Mouse (Mus musculus) layer of hippocampus, adult 11-12 months (tissue): ENCODE measurements around the gene Sost.
A peak's percentile ranks its signal among the peaks of the same experiment; 100 is the strongest.
"Not testable (repeated sequence)": the region's sequence is repeated elsewhere in the genome, so short reads cannot be mapped to it uniquely, and the experiment has no call there.

Experiments used
- DNase-seq: peaks from one replicate; pipeline ENCODE4 v3.0.0; 2022; ENCODE audit warnings: low spot score

Gene Sost

DNA sequence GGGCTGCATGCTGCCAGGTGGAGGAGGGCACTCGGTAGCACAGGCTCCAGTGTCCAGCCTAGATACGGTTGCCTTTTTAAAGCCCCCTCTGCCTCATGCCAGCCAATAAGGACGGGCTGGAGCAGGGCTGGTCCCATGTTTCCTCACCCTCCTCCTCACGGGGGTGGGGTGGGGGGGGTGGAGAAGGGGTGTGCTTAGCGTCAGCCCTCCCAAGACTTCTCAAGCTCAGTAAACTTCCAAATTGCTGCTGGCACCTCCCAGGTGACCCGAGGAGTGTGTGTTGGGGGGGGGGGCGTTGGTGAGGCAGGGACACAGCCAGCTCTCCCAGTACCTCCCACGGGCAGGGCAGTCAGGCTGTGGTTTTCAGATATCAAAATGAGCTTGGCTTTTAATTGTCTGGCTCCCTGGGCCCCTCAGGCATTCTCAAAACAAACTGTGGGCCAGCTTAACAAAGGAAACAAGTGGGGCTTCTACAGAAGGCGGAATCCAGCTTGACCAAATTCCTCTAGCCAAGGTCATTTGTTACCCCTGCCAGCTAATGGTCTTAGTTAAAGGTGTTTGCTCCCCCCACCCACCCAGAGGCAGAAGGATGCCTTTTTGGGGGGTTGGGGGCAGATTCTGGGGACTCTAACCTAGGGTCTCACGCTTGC is at the start of gene Sost:
TSS of gene Sost (minus strand) at position 51 of the 650 bp plus-strand sequence.
- no peak for DNase-seq

DNA sequence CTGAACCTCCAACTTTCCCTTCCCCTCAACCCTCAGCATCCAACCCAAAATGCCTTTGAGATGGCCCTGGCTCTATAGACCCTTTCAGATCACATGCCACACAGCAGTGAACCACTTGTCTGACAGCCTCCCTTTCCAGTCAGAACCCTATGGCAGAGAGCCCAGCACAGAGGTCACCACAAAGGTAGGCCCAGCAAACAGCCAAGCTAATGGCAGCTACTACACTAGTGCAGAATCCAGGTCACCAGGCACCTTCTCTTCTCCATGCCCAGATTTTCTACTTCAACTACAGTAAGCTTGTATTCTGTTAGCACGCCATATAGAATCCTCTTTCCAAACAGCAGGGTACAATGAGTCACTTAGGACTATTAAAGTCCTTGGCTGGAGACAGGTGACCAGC is 49.3 kb upstream of the Sost start:
- no peak for DNase-seq

DNA sequence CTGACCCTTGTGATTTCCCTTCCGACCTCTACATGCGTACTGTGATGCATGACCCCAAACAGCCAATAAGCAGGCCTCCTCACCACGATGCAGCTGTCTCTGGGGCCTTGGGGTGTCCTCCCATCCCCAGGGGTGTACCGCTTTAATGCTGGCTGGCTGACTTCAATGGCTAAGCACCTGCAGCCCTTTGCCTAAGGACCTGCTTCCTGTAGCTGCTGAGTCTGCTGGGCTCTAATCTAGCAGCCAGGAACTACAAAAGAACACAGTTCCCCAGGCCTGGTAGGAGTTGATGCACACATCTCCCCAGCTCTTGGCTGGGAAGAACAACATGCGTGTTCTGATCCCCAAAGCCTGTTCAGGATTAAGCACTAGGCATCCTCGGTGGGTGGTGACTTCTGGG is 48.7 kb upstream of the Sost start:
- DNase-seq, result no peak

DNA sequence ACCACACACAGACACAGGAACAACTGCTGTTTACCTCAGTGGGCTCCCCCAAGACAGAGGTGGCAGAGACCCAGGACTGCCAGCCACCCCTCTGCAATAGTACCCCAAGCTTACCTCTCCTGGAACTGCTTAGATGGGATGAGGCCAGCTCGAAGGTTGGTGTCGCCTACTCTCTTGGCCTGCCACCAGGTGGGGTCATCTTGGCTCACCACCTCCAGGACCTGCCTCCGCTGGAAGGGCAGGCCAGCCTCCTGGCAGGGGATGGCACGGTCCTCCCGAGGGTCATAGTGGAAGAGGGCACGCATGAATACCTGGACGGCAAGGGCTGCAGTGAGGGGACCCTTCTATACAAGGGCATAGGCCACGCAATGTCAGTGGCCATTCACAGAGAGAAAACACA is 46.4 kb upstream of the Sost start:
- DNase-seq, result no peak

DNA sequence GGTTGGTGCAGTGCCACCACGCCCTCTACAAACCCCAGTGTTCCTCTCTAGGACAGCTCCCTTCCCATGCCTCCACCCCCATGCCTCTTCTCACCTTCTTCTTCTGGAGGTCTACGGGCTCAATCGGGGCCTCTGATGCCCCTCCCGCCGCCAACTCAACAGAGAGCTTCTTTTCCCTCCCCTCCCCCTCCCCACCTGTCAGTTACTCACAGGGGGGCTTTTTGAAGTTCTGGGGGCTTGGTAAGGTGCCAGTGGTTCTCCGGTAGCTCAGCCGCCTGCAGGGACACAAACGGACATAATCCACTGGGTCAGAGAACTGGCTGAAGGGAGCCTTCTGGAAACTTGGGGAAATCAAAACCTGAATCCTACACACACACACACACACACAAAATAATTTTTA is 44.7 kb upstream of the Sost start:
- no peak for DNase-seq

DNA sequence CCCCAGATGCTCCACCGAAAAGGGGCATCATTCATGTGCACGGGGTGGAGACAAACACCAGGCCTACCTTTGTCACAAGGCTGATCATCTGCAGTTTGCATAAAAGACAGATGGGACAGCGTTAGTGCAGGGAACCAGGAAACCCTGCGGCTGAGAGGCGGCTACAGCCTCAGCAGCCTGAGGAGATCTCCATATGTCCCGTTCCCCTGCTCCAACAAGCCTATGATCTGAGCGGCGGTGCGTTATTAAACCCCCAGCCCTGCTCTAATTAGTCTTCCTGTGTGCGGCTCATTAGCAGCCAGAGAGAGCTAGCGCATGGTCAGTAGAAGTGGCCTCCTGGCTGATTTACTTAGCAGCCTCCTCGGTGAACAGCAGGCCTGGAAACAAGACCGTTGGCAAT is 43.3 kb upstream of the Sost start:
- peak; percentile 54 for DNase-seq

DNA sequence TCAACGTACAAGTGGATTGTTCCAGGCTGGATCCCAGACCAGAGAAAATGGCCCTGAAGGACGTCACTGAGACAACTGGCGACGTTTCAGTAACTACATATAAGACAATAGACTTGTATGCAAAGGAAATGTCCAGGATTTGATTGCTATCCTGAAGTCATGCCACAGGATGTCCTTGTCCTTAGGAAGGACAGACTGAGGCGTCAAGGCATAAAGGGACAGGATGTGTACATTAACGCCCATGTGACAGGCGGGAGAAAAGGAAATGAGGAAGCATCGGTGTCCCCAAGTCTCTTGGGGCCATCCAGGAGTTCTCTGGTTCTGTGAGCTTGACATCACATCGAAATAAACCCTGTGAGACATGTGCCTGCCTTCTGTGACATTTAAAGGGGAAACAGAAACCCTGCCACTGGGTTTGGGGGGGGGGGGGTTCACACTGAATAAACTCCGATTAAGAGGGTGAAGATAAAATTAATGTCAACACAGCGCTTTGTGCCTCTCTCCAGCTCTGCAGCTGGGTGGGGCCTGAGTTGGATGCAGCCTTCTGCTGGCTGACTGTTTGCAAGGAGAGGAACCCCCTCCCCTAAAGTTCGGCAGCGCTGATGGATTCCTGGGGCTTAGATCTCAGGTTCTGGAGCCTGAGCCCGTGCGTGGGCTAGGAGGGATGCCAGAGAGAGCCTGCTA is 42.3 kb upstream of the Sost start:
- DNase-seq, result no peak

DNA sequence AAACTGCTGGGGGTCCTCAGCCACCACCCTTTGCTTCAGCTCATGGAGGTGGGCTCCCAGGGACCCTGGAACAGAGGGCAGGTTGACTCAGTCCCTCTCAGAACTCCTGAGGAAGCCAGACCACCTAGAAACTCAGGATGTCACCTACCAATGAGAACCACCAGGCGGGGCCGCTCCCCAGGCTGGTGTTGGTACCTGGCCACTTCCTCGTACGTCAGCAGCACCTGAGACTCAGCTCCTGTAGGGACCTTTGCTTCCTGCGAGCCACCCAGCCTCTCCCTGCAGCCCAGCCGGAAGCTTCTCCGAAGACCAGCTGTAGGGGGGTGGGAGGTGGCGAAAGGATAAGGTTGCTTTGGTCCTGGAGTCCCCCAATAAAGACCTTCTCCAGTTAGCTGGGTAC is 41.6 kb upstream of the Sost start:
- DNase-seq, result no peak

DNA sequence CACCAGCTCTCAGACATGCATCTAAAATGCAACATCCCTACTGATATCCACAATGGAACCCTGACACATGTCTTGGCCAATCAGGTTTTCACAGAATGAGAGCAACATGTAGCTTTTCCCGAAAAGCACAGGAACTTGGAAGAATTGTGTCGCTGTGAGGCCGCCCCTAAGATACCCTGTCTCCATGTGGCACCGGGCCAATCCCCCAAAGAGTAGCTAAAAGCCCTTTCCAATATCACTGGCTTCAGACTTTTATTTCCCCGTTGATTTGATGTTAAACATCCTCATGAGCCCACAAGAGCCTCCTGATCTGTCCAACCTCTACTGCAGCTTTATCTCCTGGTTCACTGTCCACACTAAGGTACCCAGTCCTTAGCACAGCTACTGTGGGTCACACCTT is 39.9 kb upstream of the Sost start:
- DNase-seq, result no peak

DNA sequence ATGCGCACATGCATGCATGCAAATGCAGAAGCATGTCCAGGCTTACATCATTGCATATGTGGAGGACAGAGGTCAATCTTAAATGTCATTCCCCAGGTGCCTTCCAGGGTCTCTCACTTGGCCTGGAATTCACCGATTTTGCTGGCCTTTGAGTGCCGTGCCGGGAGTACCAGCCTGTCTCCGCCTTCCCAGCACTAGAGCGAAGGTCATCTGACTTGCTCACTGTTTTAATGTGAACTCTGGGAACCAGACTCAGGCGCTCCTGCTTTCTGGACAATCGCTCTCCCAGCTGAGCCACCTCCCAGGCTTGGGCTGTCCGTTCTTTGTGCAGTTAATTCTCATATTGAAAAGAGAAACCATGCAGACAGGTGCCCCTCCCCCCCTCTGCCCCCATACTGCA is 39.5 kb upstream of the Sost start:
- no peak for DNase-seq

DNA sequence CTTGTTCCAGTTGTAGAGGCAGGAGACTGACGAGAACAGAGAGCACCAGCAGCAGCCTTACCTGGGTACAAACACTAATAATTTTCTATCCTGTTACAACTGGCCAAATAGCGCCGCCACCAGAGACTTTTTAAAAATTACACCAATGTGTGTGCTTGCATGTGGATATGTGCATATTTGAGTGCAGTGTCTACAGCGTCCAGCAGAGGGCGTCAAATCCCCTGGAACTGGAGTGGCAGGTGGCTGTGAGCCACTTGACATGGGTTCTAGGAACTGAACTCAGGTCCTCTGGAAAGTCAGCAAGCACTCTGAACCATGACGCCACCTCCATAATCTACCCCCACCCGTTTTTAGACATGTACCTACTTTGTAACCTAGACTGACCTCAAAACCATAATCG is 37.4 kb upstream of the Sost start:
- DNase-seq, result no peak

DNA sequence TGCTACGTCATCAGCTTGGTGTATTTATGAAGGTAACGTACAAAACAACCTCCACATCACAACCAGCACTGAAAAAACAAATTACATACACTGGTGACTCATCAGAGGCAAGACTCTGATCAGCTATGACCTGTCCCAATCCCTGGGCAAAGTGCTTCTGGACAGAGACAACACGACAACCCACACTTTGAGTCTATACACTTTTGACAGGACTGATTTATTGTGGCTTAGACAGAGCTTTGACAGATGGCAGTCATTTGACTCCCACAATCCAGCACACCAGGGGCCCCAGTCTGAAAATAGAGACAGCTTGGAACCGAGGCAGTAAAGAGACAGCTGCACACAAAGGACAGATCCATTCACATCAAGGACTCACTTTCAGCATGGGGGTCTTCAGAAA is 32.7 kb upstream of the Sost start:
- peak; percentile 40 for DNase-seq

DNA sequence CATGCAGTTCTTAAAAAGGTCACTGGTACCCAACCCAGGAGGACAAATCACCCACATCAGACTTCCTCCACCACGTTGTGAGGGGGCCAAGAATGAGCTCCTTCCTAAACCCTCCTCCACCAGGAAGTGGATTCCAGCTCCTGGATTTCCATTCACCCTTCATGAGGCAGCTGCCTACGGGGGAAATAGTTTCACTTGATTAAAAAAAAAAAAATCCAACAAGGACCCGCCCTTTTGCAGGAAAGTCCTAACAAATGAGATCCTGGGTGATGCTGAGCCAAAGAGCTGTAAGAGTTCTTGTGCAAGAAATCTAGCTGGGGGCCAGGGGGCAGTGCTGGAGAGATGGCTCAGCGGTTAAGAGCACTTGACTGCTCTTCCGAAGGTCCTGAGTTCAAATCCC is 31.4 kb upstream of the Sost start:
- no peak for DNase-seq

DNA sequence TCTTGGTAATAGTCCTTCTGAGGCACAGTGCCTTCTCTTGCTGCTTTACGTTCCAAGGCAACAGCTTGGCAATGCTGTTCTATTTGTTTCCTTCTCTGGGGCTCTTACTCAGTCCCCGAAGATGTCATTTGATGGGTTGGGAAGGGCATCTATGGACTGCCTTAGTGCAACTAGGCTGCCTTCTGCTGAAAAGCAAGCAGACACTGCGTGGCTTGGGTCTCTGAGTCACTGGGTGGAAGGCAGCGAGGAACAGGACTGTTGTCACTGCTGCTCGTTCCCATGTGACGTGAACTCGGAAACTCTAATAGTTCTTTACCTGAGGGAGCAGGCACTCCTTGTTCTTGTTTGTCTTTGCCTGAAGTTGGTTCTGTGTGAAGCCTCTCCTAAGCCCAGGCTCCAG is 29.1 kb upstream of the Sost start:
- DNase-seq, result no peak

DNA sequence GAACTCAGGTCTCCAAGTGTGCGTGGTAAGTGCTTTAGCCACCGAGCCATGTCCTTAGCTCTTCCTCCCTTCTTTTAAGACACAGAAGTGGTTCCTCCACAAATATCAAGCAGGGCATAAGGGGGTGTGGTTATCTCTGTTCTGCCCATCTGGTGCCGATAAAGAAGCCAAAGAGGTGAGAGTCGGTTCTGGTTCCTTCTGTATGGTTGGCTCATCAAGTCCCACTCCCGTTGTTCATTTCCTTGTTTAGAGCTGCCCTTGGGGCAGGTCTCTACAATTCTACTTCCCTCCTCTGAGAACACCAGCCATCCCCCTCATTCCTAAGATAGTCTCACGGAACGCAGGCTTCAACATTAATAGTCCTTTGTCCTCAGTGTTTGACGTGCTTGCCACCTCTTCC is 27.3 kb upstream of the Sost start:
- no peak for DNase-seq

DNA sequence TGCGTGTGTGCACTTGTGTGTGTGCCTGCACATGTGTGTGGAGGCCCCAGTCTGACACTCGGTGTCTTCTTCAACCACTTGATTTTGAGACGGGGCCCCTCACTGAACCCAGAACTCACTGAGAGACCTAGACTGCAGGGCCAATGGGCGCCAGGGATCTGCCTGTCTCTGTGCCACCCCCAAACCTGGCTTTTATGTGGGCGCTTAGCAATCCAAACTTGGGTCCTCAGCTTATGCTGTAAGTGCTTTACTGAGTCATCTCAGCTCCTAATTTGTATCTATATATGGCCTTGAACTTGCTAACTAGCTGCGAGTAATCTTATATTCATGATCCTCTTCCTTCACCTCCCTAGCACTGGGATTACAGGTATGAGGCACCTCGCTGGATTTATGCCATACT is 25.6 kb upstream of the Sost start:
- no peak for DNase-seq

DNA sequence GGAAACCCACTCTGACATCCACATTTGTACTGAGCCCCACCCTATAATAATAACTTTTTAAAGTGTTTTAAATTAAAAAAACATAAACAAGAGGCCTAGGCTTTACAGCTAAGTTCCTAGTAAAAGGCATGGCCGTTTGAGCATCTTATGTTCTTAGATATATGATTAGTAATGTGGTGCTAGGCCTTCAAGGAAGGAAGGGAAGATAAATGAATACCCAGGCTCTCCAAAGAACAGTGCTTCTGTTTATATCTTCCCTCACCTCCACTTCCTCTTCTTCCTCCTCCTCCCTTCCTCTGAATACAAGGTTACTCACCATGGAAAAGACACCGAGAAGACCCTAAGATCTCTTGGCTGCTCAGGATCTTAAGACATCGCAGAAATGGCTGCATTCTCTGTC is 25.0 kb upstream of the Sost start:
- DNase-seq, result no peak

DNA sequence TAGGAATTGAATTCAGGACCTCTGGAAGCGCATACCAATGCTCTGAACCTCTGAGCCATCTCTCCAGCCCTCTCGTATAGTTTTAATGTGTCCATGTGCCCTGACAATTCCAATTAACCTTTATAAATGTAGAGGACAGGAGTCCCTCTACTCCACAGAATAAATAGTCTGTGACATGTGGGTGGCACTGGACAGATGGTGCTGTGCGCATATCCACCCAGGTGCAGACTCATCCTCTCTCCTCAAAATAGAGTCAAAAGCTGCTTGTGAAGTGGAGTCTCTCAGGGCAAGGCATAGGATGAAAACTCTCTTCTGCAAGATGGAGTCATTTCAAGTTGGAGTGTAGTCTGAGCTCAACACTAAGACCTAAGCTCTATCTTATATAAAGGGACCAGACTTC is 23.4 kb upstream of the Sost start:
- no peak for DNase-seq

DNA sequence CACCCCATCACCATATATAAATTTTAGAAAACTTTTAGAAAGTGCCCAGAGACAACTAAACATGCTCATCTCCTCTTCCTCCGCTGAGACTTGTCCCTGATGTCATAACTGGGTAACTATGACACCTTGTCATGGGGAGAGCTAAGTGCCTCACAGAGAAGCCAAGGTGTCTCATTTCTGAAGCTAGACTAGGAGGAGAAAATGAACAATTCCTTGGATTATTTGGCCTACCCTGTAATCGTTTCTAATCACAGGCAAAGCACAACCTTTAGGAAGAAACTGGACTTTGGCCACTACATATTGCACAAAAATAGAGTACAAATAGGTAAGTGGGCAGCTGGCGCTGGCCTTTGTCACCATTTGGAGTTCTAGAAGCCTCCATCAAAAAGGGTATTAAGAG is 20.1 kb upstream of the Sost start, which contains the start of gene Dusp3:
TSS of gene Dusp3 (minus strand) at position 101 of the 400 bp plus-strand sequence.
- DNase-seq, result no peak

DNA sequence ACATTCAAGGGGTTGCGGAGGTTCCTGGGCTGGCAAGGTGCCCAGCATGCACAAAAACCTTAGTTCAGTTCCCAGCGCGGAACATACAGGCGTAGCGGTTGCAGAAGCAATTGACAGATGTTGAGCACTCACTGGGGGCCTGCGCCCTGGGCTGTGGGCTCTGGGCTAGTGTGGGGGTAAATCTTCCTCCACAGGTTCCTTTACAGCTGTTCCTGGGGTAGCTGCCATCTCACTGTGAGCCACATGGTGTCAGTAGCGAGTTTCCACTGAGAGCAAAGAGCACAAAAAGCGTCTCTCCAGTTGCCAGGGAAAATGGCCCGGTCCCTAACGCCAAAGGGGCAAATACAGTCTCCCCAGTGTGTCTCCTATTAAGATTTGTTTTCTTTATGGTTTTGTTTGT is 19.2 kb upstream of the Sost start:
- DNase-seq, result peak; percentile 90

DNA sequence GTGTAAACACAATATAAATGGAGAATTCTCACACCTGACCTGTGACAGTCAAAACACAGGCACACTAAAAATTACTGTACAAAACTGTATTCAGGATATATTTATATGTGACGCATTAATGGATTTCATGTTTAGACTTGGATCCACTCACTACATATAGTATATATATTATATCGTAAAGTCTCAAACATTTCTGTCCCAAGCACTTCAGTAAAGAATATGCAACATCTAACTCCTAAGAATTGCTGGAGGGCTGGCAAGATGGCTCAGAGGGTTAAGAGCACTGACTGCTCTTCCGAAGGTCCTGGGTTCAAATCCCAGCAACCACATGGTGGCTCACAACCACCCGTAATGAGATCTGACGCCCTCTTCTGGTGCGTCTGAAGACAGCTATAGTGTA is 18.6 kb upstream of the Sost start:
- not testable (repeated sequence) for DNase-seq

DNA sequence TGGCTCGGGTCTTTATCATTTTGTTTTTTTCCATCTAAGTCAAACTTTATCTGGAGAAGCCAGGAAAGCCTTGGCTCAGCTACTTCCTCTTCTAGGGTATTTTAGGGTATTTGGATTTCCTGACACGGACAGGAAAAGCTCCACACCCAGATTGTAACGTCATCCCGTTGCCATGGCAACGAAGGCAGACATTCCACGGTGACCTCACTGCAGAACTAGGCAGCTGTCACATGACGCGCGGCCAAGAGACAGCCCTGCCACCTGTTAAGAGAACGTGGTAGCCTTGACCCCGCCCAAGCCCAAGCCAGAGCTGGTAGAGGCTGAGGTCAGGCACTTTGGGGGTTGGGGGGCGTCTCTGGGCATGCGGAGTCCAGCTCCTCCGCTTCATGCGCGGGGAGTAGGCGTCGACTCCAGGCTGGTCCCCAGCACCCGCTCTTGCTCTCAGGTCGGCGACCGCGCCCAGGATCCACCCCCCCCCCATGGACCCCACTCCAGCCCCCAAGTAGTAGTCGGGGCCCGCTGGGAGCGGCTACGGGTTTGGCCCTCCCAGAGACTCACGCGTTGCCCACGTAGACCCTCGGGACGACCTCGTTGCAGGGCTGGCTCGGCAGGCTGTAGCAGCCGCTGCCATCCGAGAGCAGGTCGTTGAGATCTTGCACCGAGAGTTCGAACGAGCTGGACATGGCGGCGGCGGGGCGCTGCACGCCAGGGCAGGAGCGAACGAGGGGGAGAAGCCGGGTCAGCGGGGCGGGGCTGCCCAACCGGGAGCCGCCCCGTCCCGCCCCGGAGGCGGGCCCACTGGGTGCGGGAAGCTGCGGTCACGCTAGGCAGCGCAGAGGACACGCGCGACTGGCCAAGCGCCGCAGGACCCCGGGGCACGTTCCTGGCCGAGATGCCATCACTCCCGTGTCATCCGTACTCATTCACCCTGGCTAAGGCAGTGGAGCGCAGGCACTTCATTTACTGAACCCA is 17.5 kb upstream of the Sost start, which contains the start of gene Cfap97d1:
TSS of gene Cfap97d1 (plus strand) at position 226 of the 972 bp plus-strand sequence.
- peak; percentile 98 for DNase-seq

DNA sequence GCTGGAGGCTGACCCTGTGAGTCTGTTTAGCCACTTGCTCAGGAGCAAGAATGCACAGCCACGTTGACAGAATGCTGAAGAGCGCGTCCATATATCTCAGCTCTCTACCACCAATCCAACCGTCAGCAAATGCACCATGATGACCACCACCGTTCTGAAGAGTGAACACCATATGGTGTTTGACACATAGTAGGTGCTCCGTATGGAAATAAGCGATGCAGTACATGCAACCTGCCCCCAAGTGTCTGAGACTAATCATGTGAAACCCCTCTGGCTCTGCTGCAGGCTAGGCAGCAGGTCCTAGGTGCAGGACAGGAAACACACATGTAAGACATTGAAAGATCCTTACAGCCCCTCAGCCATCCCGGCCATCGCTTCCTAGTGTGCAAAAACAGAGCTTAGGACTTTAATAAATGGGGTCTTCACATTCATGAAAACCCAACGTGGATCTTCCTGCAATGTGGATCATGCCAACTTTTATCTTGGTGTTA is 16.7 kb upstream of the Sost start:
- DNase-seq, result no peak
